Mouse (Mus musculus): ENCODE results near the gene Aatf.

The Aatf gene

DNA sequence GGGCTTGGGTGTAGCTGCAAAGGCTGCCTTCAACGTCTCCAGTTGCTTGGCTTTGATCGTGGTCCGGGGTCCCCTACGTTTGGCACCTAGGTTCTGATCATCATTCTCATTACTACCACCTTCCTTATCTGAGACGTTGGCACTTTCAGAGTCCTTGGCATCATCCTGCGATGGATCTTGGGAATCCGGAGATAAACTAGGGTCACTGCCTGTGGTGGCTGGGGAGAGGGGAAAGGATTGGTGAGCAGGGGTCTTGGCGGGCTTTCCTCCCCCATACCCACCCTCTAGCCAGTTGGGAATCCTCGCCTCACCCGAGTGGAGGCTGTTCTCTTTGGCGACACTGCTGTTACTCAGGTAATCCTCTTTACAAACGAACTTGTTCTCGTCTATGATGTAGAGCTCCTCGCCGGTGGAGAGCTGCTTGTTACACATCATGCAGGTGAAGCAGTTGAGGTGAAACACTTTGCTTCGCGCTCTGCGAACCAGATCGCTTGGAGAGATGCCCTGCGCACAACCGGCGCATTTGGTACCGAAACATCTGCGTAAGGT, 8.5 kb upstream of the Aatf start:
- DNase-seq (ENCODE audit: low spot score), result no peak

DNA sequence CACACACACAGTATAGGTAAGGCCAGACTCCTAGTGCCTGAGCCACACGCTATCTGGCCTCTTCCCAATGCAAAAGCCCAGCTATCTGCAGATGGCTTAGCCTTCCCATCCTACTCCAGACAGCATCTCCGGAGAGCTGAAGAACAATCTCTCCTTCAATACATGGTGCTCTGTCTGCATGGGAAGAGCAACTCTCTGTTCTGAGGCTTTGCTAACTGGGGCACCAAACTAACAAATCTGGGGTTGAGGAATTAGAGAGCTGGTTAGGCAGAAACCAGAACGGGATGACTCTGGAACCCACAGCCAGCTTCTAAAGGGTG, 7.7 kb upstream of the Aatf start:
- DNase-seq (ENCODE audit: low spot score), result no peak

DNA sequence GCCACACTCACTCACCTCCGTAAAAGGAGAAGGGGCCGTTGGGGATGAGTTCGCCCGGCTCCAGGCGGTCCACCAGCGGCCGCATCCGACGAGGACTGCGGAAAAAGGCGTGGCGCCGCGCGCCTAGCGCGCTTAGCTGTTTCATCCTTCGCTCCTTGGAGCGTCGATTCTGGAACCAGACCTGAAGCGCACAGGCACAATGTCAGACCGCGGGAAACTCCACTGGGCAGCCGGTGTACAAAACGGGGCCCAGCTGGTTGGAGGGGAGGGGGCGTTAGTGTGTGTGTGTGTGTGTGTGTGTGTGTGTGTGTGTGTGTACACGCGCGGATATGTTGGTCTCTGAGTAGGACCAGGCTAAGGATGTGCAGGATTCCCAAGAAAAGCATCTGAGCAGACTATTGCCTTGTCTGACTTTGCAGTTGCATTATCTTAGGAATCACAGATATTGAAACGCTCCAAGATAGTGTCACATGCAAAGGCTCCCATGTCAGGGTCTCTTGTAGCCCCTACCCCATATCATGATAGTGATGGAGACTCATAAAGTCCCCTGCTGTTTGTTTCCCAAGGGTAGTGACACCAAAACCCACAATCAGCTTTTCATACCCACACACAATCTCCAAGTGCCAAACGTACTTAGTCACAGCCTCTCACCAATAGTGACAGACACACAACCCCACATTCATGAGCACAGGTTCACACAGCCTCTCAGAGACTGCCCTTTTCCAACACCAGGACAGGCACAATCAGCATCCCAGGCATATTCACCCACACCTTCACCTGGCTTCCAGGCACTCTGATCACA, 7.1 kb upstream of the Aatf start:
- DNase-seq (ENCODE audit: low spot score), result no peak

DNA sequence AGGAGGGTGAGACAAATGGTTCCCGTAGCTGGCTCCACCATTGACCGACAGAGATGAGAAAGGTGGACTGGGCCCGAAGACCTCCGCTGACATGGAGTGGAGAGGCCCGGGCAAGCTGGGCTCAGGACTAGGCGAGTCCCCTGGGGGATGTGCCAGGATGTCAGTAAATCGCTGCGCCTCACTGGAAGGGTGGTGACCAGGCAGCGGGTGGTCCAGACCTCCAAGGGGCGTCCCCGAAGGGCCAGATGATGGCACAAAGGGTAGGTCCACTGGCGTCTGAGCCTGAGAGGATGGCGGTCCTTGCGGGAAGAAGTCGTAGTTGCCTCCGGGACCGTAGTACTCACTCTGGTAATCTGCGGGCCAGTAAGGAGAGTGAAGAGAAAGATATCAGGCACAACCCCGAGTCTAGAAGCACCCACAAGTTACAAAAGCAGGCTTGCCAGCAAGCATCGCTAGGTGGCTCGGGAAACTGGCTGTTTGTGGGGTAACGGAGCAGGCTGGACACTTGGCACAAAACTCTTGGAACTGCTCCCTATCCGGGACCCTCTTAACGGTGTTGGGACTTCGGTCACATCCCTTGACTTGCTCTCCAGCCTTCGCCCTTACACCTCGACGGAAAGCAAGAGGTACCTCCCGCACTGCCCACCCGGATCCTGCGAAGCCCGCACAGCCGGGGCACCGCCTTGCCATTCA, 6.4 kb upstream of the Aatf start:
- DNase-seq (ENCODE audit: low spot score), result no peak

DNA sequence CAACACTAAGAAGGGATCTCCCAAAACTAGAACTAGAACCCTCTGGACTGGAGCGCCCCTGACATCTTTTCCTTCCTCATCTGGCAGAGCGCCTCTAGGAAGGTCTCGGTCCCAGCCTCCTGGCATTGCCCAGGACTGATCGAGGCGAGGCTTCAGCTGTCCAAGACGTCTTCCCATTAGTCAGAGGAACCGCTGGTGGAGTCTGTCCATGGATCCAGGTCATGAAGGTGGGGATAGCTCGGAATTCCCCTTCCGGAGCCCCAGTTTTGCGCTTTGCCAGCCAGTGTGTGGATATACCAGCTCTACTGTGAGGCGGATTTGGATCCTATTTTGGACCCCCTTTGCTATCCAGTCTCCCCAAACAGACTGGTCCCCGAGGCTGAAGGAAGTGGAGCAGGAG, 5.7 kb upstream of the Aatf start:
- DNase-seq (ENCODE audit: low spot score), result no peak

DNA sequence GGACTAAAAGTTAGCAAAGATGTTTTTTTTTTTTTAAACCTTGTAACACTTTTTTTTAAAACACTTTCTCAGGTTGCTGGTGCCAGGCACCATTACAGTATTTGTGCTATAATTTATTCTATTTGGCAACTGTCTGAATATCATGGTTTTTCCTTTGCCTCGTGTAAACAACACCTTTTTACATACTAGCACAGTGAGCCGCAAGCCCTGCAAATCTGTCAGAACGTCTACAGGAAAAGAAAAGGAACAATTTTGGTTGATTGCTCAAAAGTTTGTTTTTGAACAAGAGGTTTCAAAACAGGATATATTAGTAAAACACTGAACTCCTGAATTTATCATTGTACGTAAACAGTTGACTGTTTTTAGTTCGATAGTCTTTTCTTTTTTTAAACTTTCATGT, 4.9 kb upstream of the Aatf start:
- DNase-seq (ENCODE audit: low spot score), result no peak

DNA sequence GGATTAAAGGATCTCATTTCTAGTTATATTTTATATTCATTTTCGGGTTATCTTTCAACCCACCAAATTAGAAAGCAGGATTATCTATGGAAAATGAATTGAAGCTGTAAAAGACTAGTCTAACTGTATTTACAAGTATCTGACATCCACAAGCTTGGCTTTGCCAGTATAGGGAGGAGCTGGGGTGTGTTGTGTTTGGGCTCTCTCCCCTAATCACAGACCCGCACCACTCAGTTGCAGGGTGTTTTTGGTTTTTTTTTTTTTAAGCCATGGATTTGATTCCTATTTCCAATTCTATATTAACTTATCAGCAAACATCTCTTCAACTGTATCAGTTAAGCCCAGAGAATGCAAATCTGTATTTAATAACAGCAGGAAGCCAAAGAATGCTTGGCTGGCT, 4.1 kb upstream of the Aatf start:
- DNase-seq (ENCODE audit: low spot score), result no peak

DNA sequence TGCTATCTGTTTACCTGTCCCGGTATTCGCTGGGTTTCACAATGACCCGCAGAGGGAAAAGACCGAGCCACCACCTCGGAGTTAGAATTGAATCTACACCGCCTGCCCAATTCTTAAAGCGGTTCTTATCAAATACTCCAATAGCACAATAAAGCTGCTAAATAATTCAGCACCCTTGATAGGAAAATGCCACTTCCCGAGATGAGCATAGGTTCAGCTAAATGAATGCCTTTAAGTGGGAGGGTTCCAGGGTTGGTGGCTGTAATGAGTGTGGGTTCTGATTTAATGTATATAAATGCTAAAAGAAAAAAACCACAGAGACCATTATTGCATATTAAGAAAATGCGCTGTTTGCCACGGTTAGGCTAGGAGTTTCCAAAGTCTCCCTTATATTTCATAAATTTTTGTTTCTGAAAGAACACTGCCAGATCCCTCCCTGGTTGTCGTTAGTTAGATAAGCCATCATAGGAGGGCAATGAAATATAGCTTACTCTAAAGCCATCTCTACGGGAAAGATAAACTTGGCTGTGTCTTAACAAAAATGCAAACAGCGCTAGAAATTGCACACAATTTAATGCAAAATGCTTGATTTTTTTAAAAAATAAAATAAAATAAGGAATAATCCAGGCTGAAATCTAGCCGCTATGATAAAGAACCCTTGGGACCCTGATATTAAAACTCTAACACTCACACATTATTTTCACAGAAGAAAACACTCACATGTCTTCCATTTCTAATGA, 3.3 kb upstream of the Aatf start:
- no peak for DNase-seq (ENCODE audit: low spot score)

DNA sequence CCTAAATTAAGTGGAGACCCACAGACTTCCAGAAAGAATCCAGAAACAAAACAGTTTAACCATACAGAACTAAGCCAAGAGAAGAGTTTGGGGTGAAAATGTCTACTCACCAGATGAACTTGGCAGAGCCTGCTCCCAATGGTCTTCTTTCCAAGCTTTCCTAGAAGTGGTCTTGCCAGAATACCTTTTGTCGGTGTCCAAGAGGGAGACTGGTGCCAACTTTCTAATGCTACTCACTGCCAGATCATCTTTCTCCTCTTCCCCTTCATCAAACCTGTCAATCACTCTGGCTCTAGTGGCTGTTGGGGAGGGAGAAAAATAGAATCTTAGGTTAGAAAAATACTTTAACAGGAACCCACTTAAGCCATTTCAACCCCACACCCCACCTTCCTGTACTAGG, 1.3 kb downstream of the Aatf start:
- DNase-seq (ENCODE audit: low spot score), result no peak

DNA sequence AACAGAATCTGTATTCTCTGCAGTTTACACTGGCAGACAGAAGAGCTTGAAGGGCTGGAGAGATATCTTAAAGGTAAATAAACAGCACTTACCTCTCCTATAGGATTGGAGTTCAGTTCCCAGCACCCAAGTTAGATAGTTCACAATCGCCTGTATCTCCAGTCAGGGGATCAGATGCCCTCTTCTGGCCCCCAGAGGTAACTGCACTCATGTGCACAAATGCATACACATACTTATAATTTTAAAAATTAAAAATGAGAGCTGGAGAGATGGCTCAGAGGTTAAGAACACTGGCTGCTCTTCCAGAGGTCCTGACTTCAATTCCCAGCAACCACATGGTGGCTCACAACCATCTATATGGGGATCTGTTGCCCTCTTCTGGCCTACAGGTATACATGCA, 9.0 kb downstream of the Aatf start:
- DNase-seq (ENCODE audit: low spot score), result no peak

DNA sequence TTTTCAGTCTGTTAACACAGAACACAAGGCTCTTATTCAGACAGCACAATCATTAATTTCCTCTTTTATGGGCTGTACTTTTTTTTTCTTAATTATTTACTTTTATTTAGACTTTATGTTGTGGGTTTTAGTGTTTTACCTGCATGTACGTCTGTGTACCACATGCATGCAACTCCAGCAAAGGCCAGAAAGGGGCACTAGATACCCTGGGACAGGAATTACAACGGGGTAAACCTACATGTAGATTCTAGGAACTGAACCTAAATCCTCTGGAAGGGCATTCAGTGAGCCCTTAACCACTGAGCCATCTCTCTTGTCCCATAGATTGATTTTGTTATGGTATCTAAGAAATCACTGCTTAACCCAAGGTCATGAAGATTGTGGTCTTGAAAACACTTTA, 15.4 kb downstream of the Aatf start:
- DNase-seq (ENCODE audit: low spot score), result no peak

DNA sequence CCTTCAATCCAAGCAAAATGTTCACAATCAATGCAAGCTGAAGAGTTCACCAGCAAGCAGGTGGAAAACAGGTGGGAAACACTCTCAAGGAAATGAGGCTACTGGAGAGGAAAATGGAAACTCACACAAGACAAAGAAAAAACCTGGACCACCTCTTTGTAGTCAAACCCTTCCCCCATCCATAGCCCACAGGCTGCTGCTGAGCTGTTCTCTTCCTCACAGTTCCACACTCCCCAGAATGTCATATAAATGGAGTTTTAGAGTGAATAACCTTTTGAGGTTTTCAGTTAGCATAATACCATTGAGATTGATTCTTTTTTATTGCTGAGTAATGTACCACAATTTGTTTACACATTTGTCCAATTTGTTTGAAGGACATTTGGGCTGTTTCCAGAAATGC, 16.4 kb downstream of the Aatf start:
- DNase-seq (ENCODE audit: low spot score), result no peak

DNA sequence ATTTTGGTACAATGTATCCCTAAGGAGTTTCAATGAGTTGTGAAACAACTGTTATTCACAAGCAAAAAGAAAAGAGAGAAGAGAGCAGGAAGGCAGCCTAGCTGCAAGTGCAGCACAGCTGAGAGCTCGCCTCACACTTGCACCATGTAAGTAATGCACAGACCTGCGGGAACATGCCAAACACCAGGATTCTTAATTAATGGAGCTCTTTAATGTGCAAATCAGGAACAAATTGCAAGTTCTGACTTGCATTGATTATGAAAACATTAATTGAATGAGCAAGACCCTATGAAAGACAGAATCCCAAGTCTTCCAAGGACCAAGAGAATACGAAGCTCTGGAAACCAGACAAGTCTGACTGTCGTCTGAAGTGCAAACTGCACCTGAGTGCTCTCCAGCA, 17.5 kb downstream of the Aatf start:
- DNase-seq (ENCODE audit: low spot score), result no peak

DNA sequence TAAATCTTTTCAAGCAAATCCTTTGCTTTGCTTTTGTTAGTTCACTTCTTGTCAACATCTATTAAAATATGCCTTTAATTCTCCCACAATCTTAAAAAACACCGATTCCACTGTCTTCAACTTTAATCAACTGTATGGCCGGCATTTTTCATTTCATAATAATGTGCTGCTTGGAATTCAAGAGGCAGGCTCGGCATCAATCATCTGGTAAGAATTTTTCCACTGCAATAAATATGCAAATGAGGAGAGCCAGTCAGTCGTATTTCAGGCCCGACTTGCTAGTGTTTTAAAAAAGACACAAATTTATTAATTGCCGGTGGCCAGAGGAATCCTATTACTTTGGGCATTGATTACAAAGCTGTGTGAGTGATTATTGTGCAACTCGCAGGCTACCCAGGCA, 31.7 kb downstream of the Aatf start:
- DNase-seq (ENCODE audit: low spot score), result no peak

DNA sequence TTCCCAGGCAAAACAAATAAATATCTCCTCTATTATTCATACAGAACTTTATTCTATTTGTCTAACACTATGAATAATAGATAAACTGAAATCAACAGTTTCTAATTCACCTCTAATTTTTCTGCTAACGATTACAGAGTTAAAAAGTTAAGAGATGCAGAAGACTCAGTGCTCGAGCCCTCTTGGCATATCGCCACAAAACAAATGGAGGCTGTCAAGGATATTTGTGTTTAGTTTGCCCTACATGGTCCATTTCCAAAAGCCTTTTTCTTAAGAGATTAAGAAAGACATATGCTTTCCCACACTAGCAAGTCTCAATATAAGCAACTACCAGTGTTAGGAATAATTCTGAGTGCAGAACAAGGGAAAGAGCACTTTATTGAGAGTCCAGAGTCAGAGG, 32.9 kb downstream of the Aatf start:
- DNase-seq (ENCODE audit: low spot score), result no peak

DNA sequence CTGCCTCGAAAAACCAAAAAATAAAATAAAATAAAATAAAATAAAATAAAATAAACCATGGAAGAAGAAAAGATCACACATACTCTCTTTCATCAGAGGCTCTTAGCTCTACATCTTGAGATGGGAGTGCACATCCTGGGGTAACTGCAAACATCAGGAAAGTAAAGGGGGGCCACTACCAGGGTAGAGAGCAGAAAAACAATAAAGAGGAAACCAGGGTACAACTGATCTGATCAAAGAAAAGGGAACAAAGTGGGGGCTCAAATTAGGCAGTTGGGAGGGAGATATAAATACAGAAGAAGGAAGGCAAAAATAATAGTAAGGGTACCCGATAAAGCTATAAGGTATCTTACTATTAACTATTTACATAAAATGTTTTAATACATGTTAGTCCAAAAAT, 36.7 kb downstream of the Aatf start:
- DNase-seq (ENCODE audit: low spot score), result no peak

DNA sequence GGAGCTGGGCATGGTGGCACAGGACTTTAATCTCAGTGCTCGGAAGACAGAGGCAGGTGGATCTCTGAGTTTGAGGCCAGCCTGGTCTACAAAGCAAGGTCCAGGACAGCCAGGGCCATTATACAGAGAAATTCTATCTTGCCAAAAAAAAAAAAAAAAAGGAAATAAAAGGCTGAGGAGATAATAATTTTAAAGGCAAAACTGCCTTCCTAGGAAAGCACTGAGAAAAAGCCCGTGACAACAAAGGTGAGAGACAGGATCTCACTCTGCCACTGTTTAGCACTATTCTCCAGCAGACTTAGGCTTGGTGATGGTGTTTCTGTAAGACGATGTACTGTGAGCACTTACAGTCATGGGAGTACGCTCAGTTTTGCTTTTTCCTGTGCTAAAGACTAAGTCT, 37.3 kb downstream of the Aatf start:
- DNase-seq (ENCODE audit: low spot score), result no peak

DNA sequence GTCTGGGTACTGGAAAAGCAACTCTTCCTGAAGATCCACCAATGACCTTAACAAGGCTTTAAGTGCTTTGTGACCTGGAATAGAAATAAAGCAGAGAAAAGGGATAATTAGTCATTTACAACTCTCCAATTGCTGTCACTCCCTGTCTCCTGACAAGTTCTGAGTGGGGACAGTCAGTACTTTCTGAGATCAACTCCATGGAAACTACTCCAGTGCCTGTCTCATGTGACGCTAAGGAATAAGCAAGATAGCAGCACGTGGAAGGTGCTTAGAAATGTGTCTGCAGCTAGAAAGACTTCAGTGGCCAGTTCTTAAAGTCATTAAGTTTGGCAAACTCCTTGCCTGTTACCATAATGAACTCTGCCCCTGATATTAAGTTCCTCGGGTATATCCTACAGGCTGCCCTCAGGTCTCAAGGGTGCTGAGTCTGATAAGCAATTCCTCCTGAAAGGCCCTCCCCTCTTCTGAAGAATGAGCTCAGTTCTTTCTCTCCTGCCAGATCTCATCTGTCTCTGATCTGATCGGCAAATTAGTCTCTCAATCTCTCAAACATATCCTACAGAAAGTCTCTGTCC, 40.1 kb downstream of the Aatf start:
- DNase-seq (ENCODE audit: low spot score), result no peak

DNA sequence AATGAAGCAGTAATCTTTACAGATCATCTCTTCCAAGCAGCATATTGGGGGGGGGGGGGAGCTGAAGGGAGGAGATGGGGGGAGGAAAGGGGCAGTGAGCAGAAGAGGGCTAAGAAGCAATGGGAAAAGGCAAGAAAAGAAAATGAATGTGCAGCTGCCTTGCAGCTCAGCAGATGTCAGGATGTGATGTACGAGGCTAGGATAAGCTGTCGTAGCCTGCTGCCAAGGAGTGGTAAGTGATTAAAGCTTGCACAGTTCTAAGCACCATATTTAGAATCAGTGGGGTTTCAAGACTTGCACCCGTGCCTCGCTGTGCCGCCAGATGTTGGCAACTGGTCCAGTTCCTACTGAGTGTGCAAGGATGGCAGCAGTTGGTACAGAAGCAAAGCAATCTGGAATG, 48.8 kb downstream of the Aatf start:
- DNase-seq (ENCODE audit: low spot score), result no peak

DNA sequence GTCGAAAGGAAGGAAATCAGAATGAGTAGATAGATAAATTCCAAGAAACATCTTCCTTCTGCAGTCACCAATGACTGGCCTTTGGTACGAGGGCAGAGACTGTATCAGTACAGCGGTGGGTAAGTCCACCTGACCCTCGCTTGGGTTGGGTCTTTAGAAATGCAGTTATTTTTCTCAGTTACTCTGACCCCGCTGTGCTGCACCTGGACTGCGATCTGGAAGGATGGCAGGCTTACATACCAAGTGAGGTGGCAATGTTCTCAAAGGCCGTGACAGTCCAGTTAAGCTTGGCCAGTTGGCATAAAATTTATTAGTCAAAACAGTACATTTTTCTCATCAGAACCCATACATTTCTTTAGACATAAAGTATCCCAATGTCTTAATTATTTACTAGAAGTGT, 59.4 kb downstream of the Aatf start:
- no peak for DNase-seq (ENCODE audit: low spot score)

DNA sequence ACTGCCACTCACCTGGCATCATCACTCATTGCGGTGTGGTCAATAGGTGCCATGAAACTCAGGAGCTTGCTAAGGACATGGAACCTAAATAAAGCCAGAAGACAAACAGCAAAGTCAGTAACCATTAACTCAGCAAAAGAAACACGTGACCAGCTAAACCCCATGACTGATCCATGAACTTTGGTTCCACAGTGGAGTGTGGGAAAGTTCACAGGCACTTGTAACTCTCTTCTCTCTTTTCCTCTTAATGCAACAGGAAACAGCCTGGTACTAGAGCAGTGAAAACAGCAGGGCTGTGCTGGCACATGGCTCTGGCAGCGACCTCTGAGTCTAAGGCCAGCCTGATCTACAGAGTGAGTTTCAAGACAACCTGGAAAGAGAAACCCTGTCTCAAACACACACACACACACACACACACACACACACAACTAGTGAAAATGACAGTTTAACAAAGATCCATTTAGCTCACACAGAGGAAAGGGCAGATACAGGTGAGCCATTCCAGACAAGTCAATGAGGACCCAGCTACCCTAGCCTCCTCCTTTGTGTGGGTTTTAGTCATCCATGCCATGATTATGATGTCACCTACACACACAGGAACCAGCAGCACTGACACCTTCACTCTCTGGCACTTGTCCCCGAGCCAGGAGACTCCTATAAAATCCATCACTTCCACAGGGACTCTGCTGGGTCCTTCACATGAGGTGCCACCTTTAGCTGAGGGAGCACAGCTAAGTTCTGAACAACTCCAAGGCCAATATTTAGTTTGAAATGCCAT, 70.6 kb downstream of the Aatf start:
- no peak for DNase-seq (ENCODE audit: low spot score)

DNA sequence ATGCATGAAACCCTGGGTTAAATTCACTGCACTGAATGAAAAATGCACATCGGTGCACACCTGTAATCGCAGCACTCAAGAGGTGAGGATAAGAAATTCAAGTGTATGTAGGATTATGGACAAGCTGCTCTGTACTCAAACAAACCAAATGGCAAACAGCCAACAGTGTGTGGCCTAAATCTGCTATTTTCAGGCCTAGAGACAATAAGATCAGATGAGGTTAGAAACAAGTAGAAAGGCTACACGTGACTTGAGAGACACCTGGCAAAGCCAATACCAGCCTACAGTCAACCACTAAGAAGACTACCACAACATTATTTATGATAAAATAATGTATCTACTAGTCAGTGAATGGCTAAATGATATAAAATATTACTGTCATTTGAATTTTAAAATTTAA, 72.9 kb downstream of the Aatf start:
- no peak for DNase-seq (ENCODE audit: low spot score)

Data from ovary, postnatal 14 days (tissue).